Mouse (Mus musculus): Measurements from ENCODE around the gene Nphp4.
A peak's percentile ranks its signal among the peaks of the same experiment; 100 is the strongest.
"Not testable (repeated sequence)": the region's sequence is repeated elsewhere in the genome, so short reads cannot be mapped to it uniquely, and the experiment has no call there.

Gene Nphp4

GRCm38 (mm10) chr4:152554421-152554820 is 77.9 kb downstream of the Nphp4 start:
- no peak for DNase-seq (ENCODE audit: low spot score in 2 of 2)

- DNase-seq (ENCODE audit: low spot score in 2 of 2) = not testable (repeated sequence)
Observed at GRCm38 (mm10) chr4:152555806-152556205, 79.3 kb downstream of the Nphp4 start.

GRCm38 (mm10) chr4:152558246-152558645 is 81.7 kb downstream of the Nphp4 start:
- DNase-seq (ENCODE audit: low spot score in 2 of 2) = peak in 1 of 2 experiments; percentile 69

DNA sequence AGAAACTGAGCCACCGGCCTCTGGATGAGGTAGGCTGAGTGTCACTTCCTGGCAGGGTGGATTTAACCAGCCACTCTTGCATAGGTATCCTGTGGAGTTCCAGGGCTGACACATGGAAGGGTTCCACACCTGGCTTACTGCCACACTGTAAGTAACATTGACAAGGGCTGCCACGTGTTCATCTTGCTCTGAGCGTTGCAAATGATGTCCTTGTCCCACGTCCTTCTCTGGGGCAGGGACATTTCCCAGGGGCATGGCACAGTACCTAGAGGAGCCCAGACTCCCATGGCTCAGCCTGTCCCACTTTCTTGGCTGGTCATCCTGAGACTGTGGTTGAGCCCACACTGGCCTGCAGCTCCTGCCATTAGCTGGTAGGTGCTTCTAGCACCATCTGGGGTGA is 91.5 kb downstream of the Nphp4 start:
- no peak for DNase-seq (ENCODE audit: low spot score in 2 of 2)

DNA sequence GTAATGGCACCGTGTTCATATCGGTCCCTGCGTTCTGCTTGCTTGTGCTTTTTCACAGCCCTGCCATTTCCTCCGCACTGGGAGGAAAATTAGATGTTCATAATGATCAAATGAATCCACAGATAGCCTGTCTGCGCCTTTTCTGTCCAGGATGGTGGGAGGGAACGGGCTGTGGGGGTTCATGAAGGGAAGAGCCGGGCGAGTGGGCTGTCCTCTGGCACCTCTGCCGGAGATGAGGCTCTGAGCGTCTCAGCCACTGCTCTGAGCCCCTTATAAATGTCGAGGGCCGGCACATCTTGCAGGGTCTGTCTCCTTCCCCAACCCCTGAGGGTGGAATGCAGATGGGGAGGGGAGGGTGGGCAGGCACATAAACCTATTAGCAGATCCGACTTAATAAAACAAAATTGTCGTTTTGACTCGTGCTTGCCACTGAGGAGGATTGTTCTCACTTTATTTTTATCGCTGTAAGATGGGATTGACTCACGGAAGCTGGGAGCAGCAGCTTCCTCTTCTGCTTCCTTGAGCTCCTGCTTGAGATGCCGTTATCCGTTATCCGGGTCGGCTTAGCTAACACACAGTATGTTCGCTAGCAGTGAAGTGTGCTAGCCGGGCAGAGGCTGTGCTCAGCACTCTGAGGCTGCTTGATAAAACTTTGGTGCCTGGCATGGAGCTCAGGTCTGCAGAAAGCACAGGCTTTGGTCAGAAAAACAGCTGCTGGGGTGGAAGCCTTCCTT is 92.3 kb downstream of the Nphp4 start:
- no peak for DNase-seq (ENCODE audit: low spot score in 2 of 2)

DNA sequence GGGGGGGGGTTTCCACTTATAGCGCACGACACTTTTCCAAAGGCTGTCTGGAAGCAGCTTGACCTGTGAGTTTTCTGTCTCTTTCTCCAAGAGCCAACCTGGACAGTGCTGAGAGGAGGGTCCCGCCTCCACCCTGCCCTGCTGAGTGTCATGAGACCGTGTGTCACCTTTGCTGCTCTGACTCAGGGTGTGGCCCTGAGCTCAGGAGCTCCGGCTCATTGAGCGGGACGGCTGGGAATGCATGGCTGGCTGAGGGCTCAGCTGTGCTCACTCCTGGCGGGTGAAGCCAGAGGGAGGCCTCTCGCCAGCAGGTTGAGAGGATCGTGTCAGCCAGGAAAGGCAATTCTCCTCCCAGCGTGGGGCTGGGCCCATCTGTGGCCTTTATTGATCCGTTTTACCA is 97.8 kb downstream of the Nphp4 start:
- DNase-seq (ENCODE audit: low spot score in 2 of 2) = no peak

DNA sequence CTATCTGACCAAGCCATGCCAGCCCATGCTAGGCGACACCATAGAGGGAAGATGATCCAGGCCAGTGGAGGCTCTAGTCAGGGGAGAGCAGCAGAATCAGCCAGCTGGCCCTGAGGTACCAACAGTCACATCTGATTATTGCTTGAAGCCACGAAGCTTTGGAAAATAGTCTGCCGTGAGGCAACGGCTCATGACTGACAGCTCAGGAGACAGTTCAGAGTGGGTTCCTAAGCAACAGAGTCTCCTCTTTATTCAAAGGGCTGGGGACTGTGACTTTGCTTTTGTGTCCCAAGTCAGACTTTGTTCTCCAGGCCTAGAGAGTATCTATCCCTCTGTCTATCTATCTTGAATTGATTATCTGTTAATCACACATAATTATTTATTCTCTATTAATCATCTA is 100.3 kb downstream of the Nphp4 start:
- DNase-seq (ENCODE audit: low spot score in 2 of 2) = no peak

GRCm38 (mm10) chr4:152579956-152580355 is 103.5 kb downstream of the Nphp4 start:
- DNase-seq (ENCODE audit: low spot score in 2 of 2) = no peak

DNA sequence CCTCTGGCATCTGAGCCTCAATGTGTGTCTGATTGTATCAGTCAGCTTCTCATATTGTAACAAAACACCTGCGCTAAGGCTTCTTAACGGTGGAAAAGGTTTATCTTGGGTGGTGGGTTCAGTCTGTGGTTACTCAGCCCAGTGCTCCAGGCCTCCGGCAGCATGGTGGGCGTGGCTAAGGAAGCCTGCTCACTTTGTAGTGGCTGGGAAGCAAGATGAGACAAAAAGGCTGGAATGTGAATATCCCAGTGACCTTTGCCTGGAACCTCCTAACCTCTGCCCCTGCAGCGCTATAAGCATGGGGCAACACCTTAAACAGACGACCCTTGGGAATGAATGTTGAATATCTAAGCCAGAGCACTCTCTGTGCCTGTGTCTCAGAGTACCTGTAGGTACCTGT is 105.7 kb downstream of the Nphp4 start:
- no peak for DNase-seq (ENCODE audit: low spot score in 2 of 2)

DNA sequence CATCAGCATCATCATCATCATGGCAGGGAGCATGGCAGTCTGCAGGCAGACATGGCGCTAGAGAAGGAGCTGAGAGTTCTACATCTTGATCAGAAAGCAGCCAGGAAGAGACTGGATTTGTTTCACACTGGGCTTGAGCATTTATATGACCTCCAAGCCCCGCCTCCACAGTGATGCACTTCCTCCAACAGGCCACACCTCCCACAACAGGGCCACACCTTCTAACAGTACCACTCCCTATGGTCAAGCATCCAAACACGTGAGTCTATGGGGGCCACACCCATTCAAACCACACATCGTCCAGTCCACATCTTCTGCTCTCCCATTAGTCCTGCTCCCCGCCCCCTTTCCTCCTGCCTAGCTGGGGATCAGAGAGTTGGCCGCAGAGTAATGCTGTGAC is 107.1 kb downstream of the Nphp4 start:
- DNase-seq (ENCODE audit: low spot score in 2 of 2) = no peak

GRCm38 (mm10) chr4:152585526-152585925 is 109.0 kb downstream of the Nphp4 start:
- no peak for DNase-seq (ENCODE audit: low spot score in 2 of 2)

DNA sequence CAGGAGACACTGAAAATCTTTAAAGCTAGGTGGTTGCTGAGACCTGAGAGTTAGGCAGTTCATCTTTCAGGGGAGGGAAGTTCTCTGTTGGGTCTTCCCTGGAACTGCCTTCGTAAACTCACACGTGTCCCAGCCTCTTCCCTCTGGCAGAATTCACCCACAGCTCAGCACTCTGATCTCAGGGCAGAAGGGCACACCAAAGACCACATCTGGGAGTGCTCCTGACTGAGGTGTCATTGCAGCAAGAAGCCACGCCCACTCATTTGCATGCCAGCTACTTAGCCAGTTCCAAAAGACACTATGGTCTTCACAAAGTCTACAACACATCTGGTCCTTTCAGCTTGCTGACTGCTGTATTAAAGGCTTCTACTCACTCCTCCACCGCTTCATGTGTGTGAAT is 109.7 kb downstream of the Nphp4 start:
- DNase-seq (ENCODE audit: low spot score in 2 of 2) = no peak

GRCm38 (mm10) chr4:152604285-152604684 is 127.8 kb downstream of the Nphp4 start:
- DNase-seq (ENCODE audit: low spot score in 2 of 2) = no peak

- no peak for DNase-seq (ENCODE audit: low spot score in 2 of 2)
Observed at GRCm38 (mm10) chr4:152609196-152609595, 132.7 kb downstream of the Nphp4 start.

- DNase-seq (ENCODE audit: low spot score in 2 of 2) = no peak
Observed at GRCm38 (mm10) chr4:152610026-152610425, 133.5 kb downstream of the Nphp4 start.
